Mouse (Mus musculus): Measurements from ENCODE around the gene Myl6b. TPM values are rescaled to one million over a fixed set of nuclear protein-coding genes. Genes with fewer than 3 reads are reported as not detected.

Gene Myl6b
- polyA plus RNA-seq, 1 experiment from 2014 or later, result 4.4 TPM

GRCm38 (mm10) chr10:128516677-128517076 is 18.2 kb upstream of the Myl6b start:
- H3K36me3 ChIP-seq (ENCODE audit: insufficient read depth), result peaks cover 32% of the 10 kb centered on the region
- no peaks in the 10 kb centered on the region for H3K9me3 ChIP-seq (ENCODE audit: low read depth, low read length)
- peaks cover 10% of the 10 kb centered on the region; the same call in 1 of the 2 replicates for H3K27me3 ChIP-seq (ENCODE audit: insufficient read depth, low read length)
- no peak overlapping the region for H3K4me3 ChIP-seq (ENCODE audit: low read depth, low read length)
- ATAC-seq (ENCODE audit: insufficient read depth), result 0 out of 2 replicates have a peak, but pooled peaks have one; percentile 45
- DNase-seq, result no peak
- 34% methylated on average over 6 of the region's 6 CpGs for WGBS
- H3K9ac ChIP-seq, result no peak overlapping the region
- no peak overlapping the region for H3K27ac ChIP-seq (ENCODE audit: low read depth)
- H3K4me2 ChIP-seq, result no peak overlapping the region
- no peaks in the 10 kb centered on the region for H3K4me1 ChIP-seq (ENCODE audit: insufficient read depth)
- no peak for TF ChIP-seq CTCF (IDR thresholded peaks at IDR 0.05; ENCODE audit: low read depth)

GRCm38 (mm10) chr10:128516029-128516428 is 17.5 kb upstream of the Myl6b start:
- WGBS, result 26% methylated on average over 20 of the region's 20 CpGs

GRCm38 (mm10) chr10:128515044-128515443 is 16.6 kb upstream of the Myl6b start:
- Histone ChIP-seq H3K4me3 (ENCODE audit: low read depth, low read length) (no peak overlapping the region), H3K27ac (ENCODE audit: low read depth) (no peak overlapping the region), H3K9me3 (ENCODE audit: low read depth, low read length) (no peaks in the 10 kb centered on the region), H3K36me3 (ENCODE audit: insufficient read depth) (peaks cover 34% of the 10 kb centered on the region), H3K4me2 (no peak overlapping the region), H3K9ac (no peak overlapping the region), H3K27me3 (ENCODE audit: insufficient read depth, low read length) (peaks cover 10% of the 10 kb centered on the region; the same call in 1 of the 2 replicates), H3K4me1 (ENCODE audit: insufficient read depth) (no peaks in the 10 kb centered on the region)
- no peak for TF ChIP-seq CTCF (IDR thresholded peaks at IDR 0.05; ENCODE audit: low read depth)
- 76% methylated on average over 4 of the region's 4 CpGs for WGBS
- DNase-seq (no peak), ATAC-seq (ENCODE audit: insufficient read depth) (no peak)

More at GRCm38 (mm10) chr10:128516029-128516428, 17.5 kb upstream of the Myl6b start:
- Histone ChIP-seq H3K4me1 (ENCODE audit: insufficient read depth) (no peaks in the 10 kb centered on the region), H3K27ac (ENCODE audit: low read depth) (no peak overlapping the region), H3K9ac (no peak overlapping the region; the same call in 1 of the 2 replicates), H3K4me3 (ENCODE audit: low read depth, low read length) (no peak overlapping the region), H3K4me2 (no peak overlapping the region), H3K36me3 (ENCODE audit: insufficient read depth) (peaks cover 34% of the 10 kb centered on the region), H3K9me3 (ENCODE audit: low read depth, low read length) (no peaks in the 10 kb centered on the region), H3K27me3 (ENCODE audit: insufficient read depth, low read length) (peaks cover 10% of the 10 kb centered on the region; the same call in 1 of the 2 replicates)
- ATAC-seq (ENCODE audit: insufficient read depth) (no peak), DNase-seq (no peak)
- no peak for TF ChIP-seq CTCF (IDR thresholded peaks at IDR 0.05; ENCODE audit: low read depth)

GRCm38 (mm10) chr10:128511761-128512160 is 13.3 kb upstream of the Myl6b start:
- H3K4me2 ChIP-seq, result no peak overlapping the region
- 80% methylated on average over 12 of the region's 12 CpGs for WGBS
- no peak overlapping the region for H3K27ac ChIP-seq (ENCODE audit: low read depth)
- no peaks in the 10 kb centered on the region for H3K9me3 ChIP-seq (ENCODE audit: low read depth, low read length)
- no peak overlapping the region for H3K4me3 ChIP-seq (ENCODE audit: low read depth, low read length)
- no peak overlapping the region for H3K9ac ChIP-seq
- DNase-seq, result no peak
- TF ChIP-seq CTCF (IDR thresholded peaks at IDR 0.05; ENCODE audit: low read depth), result no peak
- H3K27me3 ChIP-seq (ENCODE audit: insufficient read depth, low read length), result 0 out of 2 replicates have a peak, but pooled peaks cover 6% of the 10 kb centered on the region
- peaks cover 28% of the 10 kb centered on the region for H3K36me3 ChIP-seq (ENCODE audit: insufficient read depth)
- H3K4me1 ChIP-seq (ENCODE audit: insufficient read depth), result no peaks in the 10 kb centered on the region
- ATAC-seq (ENCODE audit: insufficient read depth), result no peak

GRCm38 (mm10) chr10:128511189-128511588 is 12.7 kb upstream of the Myl6b start:
- H3K4me1 ChIP-seq (ENCODE audit: insufficient read depth), result no peaks in the 10 kb centered on the region
- 0 out of 2 replicates have a peak, but pooled peaks cover 3% of the 10 kb centered on the region for H3K27me3 ChIP-seq (ENCODE audit: insufficient read depth, low read length)
- H3K4me2 ChIP-seq, result no peak overlapping the region
- no peak for ATAC-seq (ENCODE audit: insufficient read depth)
- no peak overlapping the region for H3K27ac ChIP-seq (ENCODE audit: low read depth)
- H3K4me3 ChIP-seq (ENCODE audit: low read depth, low read length), result no peak overlapping the region
- no peak for TF ChIP-seq CTCF (IDR thresholded peaks at IDR 0.05; ENCODE audit: low read depth)
- H3K9me3 ChIP-seq (ENCODE audit: low read depth, low read length), result no peaks in the 10 kb centered on the region
- 79% methylated on average over 9 of the region's 9 CpGs for WGBS
- peaks cover 28% of the 10 kb centered on the region for H3K36me3 ChIP-seq (ENCODE audit: insufficient read depth)
- DNase-seq, result no peak
- H3K9ac ChIP-seq, result no peak overlapping the region

- 62% methylated on average over 11 of the region's 11 CpGs for WGBS
- H3K27me3 ChIP-seq (ENCODE audit: insufficient read depth, low read length), result no peaks in the 10 kb centered on the region
- H3K9me3 ChIP-seq (ENCODE audit: low read depth, low read length), result no peaks in the 10 kb centered on the region
- no peaks in the 10 kb centered on the region for H3K4me1 ChIP-seq (ENCODE audit: insufficient read depth)
- DNase-seq (no peak), ATAC-seq (ENCODE audit: insufficient read depth) (no peak)
- H3K9ac ChIP-seq, result no peak overlapping the region
- H3K27ac ChIP-seq (ENCODE audit: low read depth), result no peak overlapping the region
- no peak overlapping the region for H3K4me3 ChIP-seq (ENCODE audit: low read depth, low read length)
- H3K36me3 ChIP-seq (ENCODE audit: insufficient read depth), result peaks cover 28% of the 10 kb centered on the region
- TF ChIP-seq CTCF (IDR thresholded peaks at IDR 0.05; ENCODE audit: low read depth), result no peak
- H3K4me2 ChIP-seq, result no peak overlapping the region
Measured at GRCm38 (mm10) chr10:128510301-128510700, 11.8 kb upstream of the Myl6b start.

GRCm38 (mm10) chr10:128509831-128510230 is 11.3 kb upstream of the Myl6b start:
- H3K9ac ChIP-seq, result no peak overlapping the region
- no peak overlapping the region for H3K27ac ChIP-seq (ENCODE audit: low read depth)
- no peaks in the 10 kb centered on the region for H3K9me3 ChIP-seq (ENCODE audit: low read depth, low read length)
- H3K27me3 ChIP-seq (ENCODE audit: insufficient read depth, low read length), result no peaks in the 10 kb centered on the region
- no peaks in the 10 kb centered on the region for H3K4me1 ChIP-seq (ENCODE audit: insufficient read depth)
- DNase-seq, result peak; percentile 51
- no peak overlapping the region for H3K4me3 ChIP-seq (ENCODE audit: low read depth, low read length)
- 49% methylated on average over 4 of the region's 4 CpGs for WGBS
- H3K4me2 ChIP-seq, result no peak overlapping the region
- H3K36me3 ChIP-seq (ENCODE audit: insufficient read depth), result peaks cover 24% of the 10 kb centered on the region
- ATAC-seq (ENCODE audit: insufficient read depth), result peak; percentile 66; the same call in 1 of the 2 replicates
- TF ChIP-seq CTCF (IDR thresholded peaks at IDR 0.05; ENCODE audit: low read depth), result no peak
